In genomic region chr13:98290719-98291118, GRCm38 (mm10) we compare ENCODE assay signal across 33 mouse cellular contexts. TPM values are rescaled to one million over a fixed set of nuclear protein-coding genes. Genes with fewer than 3 reads are reported as not detected.
DNase-seq lines count a peak whose midpoint lies in the region; ATAC-seq and TF ChIP-seq lines count a peak whose summit lies in the region.
"Had no signal": no experiment of that assay in that cellular context is flagged by ENCODE, and none has a peak within 500 bp of the region (broad histone marks: within the 10 kb centered on the region; RNA-seq: fewer than 3 reads in every experiment).

No protein-coding gene starts in this region.

- H3K27ac ChIP-seq in hindbrain, postnatal 0 days = no peak overlapping the region
- no peak overlapping the region for H3K27ac ChIP-seq in hindbrain, embryonic 11.5 days (ENCODE audit: low read depth, low read length)
- no peak overlapping the region for H3K27ac ChIP-seq in lung, postnatal 0 days (ENCODE audit: low read length)
- no peak overlapping the region for H3K27ac ChIP-seq in CH12.LX (ENCODE audit: insufficient read depth, low read depth)
- H3K27ac ChIP-seq: heart, embryonic 15.5 days; hindbrain, embryonic 14.5 days; intestine, embryonic 15.5 days; kidney, embryonic 15.5 days; neural tube, embryonic 13.5 days had no signal

- no peaks in the 10 kb centered on the region for H3K4me1 ChIP-seq in hindbrain, postnatal 0 days (ENCODE audit: insufficient read depth, low read length)
- H3K4me1 ChIP-seq in hindbrain, embryonic 11.5 days (replicated peaks; ENCODE audit: control insufficient read depth, insufficient read depth, low read length) = no peaks in the 10 kb centered on the region
- no peaks in the 10 kb centered on the region for H3K4me1 ChIP-seq in lung, postnatal 0 days (ENCODE audit: insufficient read depth, low read depth, low read length)
- no peaks in the 10 kb centered on the region for H3K4me1 ChIP-seq in lung, adult 2 months (ENCODE audit: control insufficient read depth, insufficient read depth, low read length)
- peaks cover 9 to 11% of the 10 kb centered on the region in 2 experiments for H3K4me1 ChIP-seq in CH12.LX (ENCODE audit: control insufficient read depth in 1 of 2, insufficient read depth in 2 of 2)
- H3K4me1 ChIP-seq: intestine, embryonic 15.5 days; kidney, embryonic 15.5 days; megakaryocyte, embryonic 14.5 days; neural tube, embryonic 13.5 days had no signal

- no peaks in the 10 kb centered on the region for H3K27me3 ChIP-seq in hindbrain, postnatal 0 days (ENCODE audit: insufficient read depth, low read length)
- H3K27me3 ChIP-seq in hindbrain, embryonic 11.5 days (ENCODE audit: control insufficient read depth, insufficient read depth, low read length) = no peaks in the 10 kb centered on the region
- no peaks in the 10 kb centered on the region for H3K27me3 ChIP-seq in lung, postnatal 0 days (replicated peaks; ENCODE audit: insufficient read depth, low read length)
- no peaks in the 10 kb centered on the region for H3K27me3 ChIP-seq in CH12.LX (replicated peaks)
- H3K27me3 ChIP-seq: heart, embryonic 15.5 days; intestine, embryonic 15.5 days; kidney, embryonic 15.5 days; neural tube, embryonic 13.5 days had no signal

- H3K36me3 ChIP-seq in hindbrain, postnatal 0 days (ENCODE audit: insufficient read depth, low read length) = no peaks in the 10 kb centered on the region
- no peaks in the 10 kb centered on the region for H3K36me3 ChIP-seq in hindbrain, embryonic 11.5 days (ENCODE audit: control insufficient read depth, insufficient read depth, low read length)
- no peaks in the 10 kb centered on the region for H3K36me3 ChIP-seq in lung, postnatal 0 days (ENCODE audit: insufficient read depth, low read length)
- H3K36me3 ChIP-seq in CH12.LX (replicated peaks in 1 of 2; ENCODE audit: control insufficient read depth in 1 of 2, insufficient read depth in 1 of 2, low read length in 1 of 2) = no peaks in the 10 kb centered on the region
- H3K36me3 ChIP-seq: heart, embryonic 15.5 days; intestine, embryonic 15.5 days; kidney, embryonic 15.5 days; neural tube, embryonic 13.5 days had no signal

- no peak for TF ChIP-seq EP300 in lung, postnatal 0 days (IDR thresholded peaks at IDR 0.05)
- no peak for TF ChIP-seq EP300 in CH12.LX (IDR thresholded peaks at IDR 0.05; ENCODE audit: low read length)

- no peaks in the 10 kb centered on the region for H3K79me2 ChIP-seq in CH12.LX (replicated peaks; ENCODE audit: control insufficient read depth, extremely low read depth, insufficient read depth, poor library complexity, severe bottlenecking)

- WGBS in hindbrain, postnatal 0 days = 40% methylated on average over 2 of the region's 2 CpGs
- 37% methylated on average over 2 of the region's 2 CpGs for WGBS in hindbrain, embryonic 11.5 days
- 33% methylated on average over 2 of the region's 2 CpGs for WGBS in lung, postnatal 0 days
- WGBS in lung, adult 2 months = 37% methylated on average over 2 of the region's 2 CpGs

- TF ChIP-seq POLR2A in lung, adult 2 months (IDR thresholded peaks at IDR 0.05; ENCODE audit: borderline replicate concordance, extremely low read depth, low read depth, low read length) = no peak
- no peak for TF ChIP-seq POLR2A in CH12.LX (IDR thresholded peaks at IDR 0.05; ENCODE audit: low read depth, low read length)

- H3K9me3 ChIP-seq in hindbrain, postnatal 0 days (ENCODE audit: low read length) = no peaks in the 10 kb centered on the region
- H3K9me3 ChIP-seq in hindbrain, embryonic 11.5 days (ENCODE audit: control insufficient read depth, low read length) = no peaks in the 10 kb centered on the region
- no peaks in the 10 kb centered on the region for H3K9me3 ChIP-seq in lung, postnatal 0 days (ENCODE audit: low read length)
- peaks cover 8% of the 10 kb centered on the region for H3K9me3 ChIP-seq in CH12.LX (replicated peaks; ENCODE audit: low read length)
- H3K9me3 ChIP-seq: heart, embryonic 15.5 days; intestine, embryonic 15.5 days; kidney, embryonic 15.5 days; neural tube, embryonic 13.5 days had no signal

- H3K9ac ChIP-seq in hindbrain, postnatal 0 days (replicated peaks; ENCODE audit: low read length) = no peak overlapping the region
- H3K9ac ChIP-seq in hindbrain, embryonic 11.5 days (ENCODE audit: low read depth, low read length) = no peak overlapping the region
- H3K9ac ChIP-seq in lung, postnatal 0 days (replicated peaks; ENCODE audit: low read depth) = no peak overlapping the region
- H3K9ac ChIP-seq in CH12.LX (ENCODE audit: insufficient read depth, low read depth) = no peak overlapping the region
- H3K9ac ChIP-seq: heart, embryonic 15.5 days; hindbrain, embryonic 14.5 days; intestine, embryonic 15.5 days; kidney, embryonic 15.5 days; liver, postnatal 0 days; neural tube, embryonic 13.5 days had no signal

- TF ChIP-seq RAD21 in CH12.LX (IDR thresholded peaks at IDR 0.05; ENCODE audit: low read depth, low read length) = peak; percentile 25

- in situ Hi-C loops in CH12.LX (cut with MboI; ENCODE audit: low pct_ligation_motif_present, low pct_unique_long_range_greater_than_20kb, low sequenced_read_pairs) = no loop called here

- DNase-seq in hindbrain, postnatal 0 days (ENCODE audit: low spot score) = no peak
- no peak for DNase-seq in hindbrain, embryonic 11.5 days (ENCODE audit: low spot score)
- no peak for DNase-seq in lung, postnatal 0 days (ENCODE audit: low spot score)
- no peak for DNase-seq in lung, adult 2 months
- no peak for DNase-seq in CH12.LX (ENCODE audit: extremely low read depth)
- DNase-seq in induced T-regulatory cell, adult 2 months (ENCODE audit: low read depth) = peak; percentile 24
- no peak for DNase-seq in adrenal gland, postnatal 10 days
- DNase-seq in natural killer cell, adult 2 months (ENCODE audit: low spot score in 2 of 2) = no peak
- DNase-seq: adrenal gland, postnatal 36 days; cerebellum, adult 9-10 months; gastrocnemius, postnatal 25 days; heart, adult 18-20 months; heart, postnatal 36 days; liver, postnatal 0 days; lung, postnatal 36 days; midbrain, embryonic 14.5 days; thymus, adult 2 months had no signal

- no peak for ATAC-seq in hindbrain, postnatal 0 days
- no peak for ATAC-seq in hindbrain, embryonic 11.5 days (ENCODE audit: low FRiP score)
- no peak for ATAC-seq in lung, postnatal 0 days
- ATAC-seq: forebrain, embryonic 14.5 days; intestine, embryonic 15.5 days; liver, postnatal 0 days had no signal

- dilution Hi-C loops in CH12.LX (cut with MboI; ENCODE audit: extremely low pct_ligation_motif_present, extremely low pct_unique_long_range_greater_than_20kb, low sequenced_read_pairs) = no loop called here

- peak; percentile 9; the same call in 1 of the 2 replicates for TF ChIP-seq CTCF in hindbrain, postnatal 0 days (IDR thresholded peaks at IDR 0.05; ENCODE audit: low read depth)
- TF ChIP-seq CTCF in lung, postnatal 0 days (IDR thresholded peaks at IDR 0.05) = 0 out of 2 replicates have a peak, but pooled peaks have one; percentile 9
- no peak for TF ChIP-seq CTCF in lung, adult 2 months (IDR thresholded peaks at IDR 0.05; ENCODE audit: insufficient read depth, low read length)
- TF ChIP-seq CTCF in CH12.LX (conservative IDR thresholded peaks at IDR 0.05 in 1 of 2, IDR thresholded peaks at IDR 0.05 in 1 of 2; ENCODE audit: low read depth in 2 of 2, low read length in 2 of 2) = peak in 1 of 2 experiments; percentile 68; a peak in 2 of 4 replicates

- no peak overlapping the region for H3K4me3 ChIP-seq in hindbrain, postnatal 0 days (ENCODE audit: low read length)
- H3K4me3 ChIP-seq in hindbrain, embryonic 11.5 days (ENCODE audit: low read depth, low read length) = no peak overlapping the region
- H3K4me3 ChIP-seq in lung, postnatal 0 days (ENCODE audit: low read depth, low read length) = no peak overlapping the region
- H3K4me3 ChIP-seq in lung, adult 2 months (replicated peaks; ENCODE audit: extremely low read depth, low read depth, low read length) = no peak overlapping the region
- H3K4me3 ChIP-seq in CH12.LX (replicated peaks in 1 of 3; ENCODE audit: low read depth in 2 of 3, low read length in 2 of 3, poor library complexity in 1 of 3) = no peak overlapping the region
- H3K4me3 ChIP-seq: heart, embryonic 15.5 days; intestine, embryonic 15.5 days; kidney, embryonic 15.5 days; megakaryocyte, embryonic 14.5 days; neural tube, embryonic 13.5 days had no signal

- H3K4me2 ChIP-seq in hindbrain, postnatal 0 days (ENCODE audit: low read depth, low read length) = no peak overlapping the region
- no peak overlapping the region for H3K4me2 ChIP-seq in hindbrain, embryonic 11.5 days (replicated peaks; ENCODE audit: low read depth, low read length)
- H3K4me2 ChIP-seq in lung, postnatal 0 days (replicated peaks; ENCODE audit: low read depth, low read length) = no peak overlapping the region
- H3K4me2 ChIP-seq in CH12.LX (ENCODE audit: insufficient read depth, low read depth, poor library complexity, severe bottlenecking) = no peak overlapping the region
- H3K4me2 ChIP-seq: heart, embryonic 15.5 days; hindbrain, embryonic 14.5 days; intestine, embryonic 15.5 days; kidney, embryonic 15.5 days; neural tube, embryonic 13.5 days had no signal

RNA-seq across cellular contexts. Expression of gene Gm21976, which starts 11.0 kb away (rescaled TPM):
- total RNA-seq in hindbrain, postnatal 0 days (2014; rRNA removed) = not detected in 2 replicates
- polyA plus RNA-seq in hindbrain, postnatal 0 days (2015; fragmentation: Nextera tagmentation; extraction: Ambion mirVana) = not detected in 2 replicates
- polyA plus RNA-seq in hindbrain, embryonic 11.5 days (2014; fragmentation: Nextera tagmentation; extraction: Ambion mirVana) = not detected in 2 replicates
- polyA plus RNA-seq in lung, postnatal 0 days (2015; fragmentation: Nextera tagmentation; extraction: Ambion mirVana) = 0.38 TPM in 1 of 2 replicates, not detected in the other
- 0.28 TPM in 1 of 2 replicates, not detected in the other for polyA plus RNA-seq in lung, adult 2 months (2012; rRNA removed)
- not detected in 2 replicates for total RNA-seq in CH12.LX (2012; rRNA removed)
- total RNA-seq in CH12.LX (2014; rRNA removed) = not detected in 2 replicates
- polyA plus RNA-seq in CH12.LX (2012; ENCODE audit: insufficient read length, low read depth) = not detected in 2 replicates
- not detected for total RNA-seq in adrenal gland, postnatal 10 days (2021)
- total RNA-seq: adrenal gland, postnatal 36 days; gastrocnemius, postnatal 25 days; heart, adult 18-20 months; heart, postnatal 36 days; layer of hippocampus, postnatal 14 days; liver, adult 2 months; MEL had no signal
- polyA plus RNA-seq: embryonic facial prominence, embryonic 14.5 days; forebrain, embryonic 14.5 days; heart, embryonic 15.5 days; hindbrain, embryonic 14.5 days; intestine, embryonic 15.5 days; kidney, embryonic 15.5 days; large intestine, adult 2 months; limb, embryonic 11.5 days; liver, adult 2 months; liver, postnatal 0 days; midbrain, embryonic 14.5 days; neural tube, embryonic 13.5 days; spleen, adult 2 months; stomach, embryonic 16.5 days; urinary bladder, adult 2 months had no signal

RNA-seq across cellular contexts. Expression of gene Btf3, which starts 26.1 kb away (rescaled TPM):
- 181 and 252 TPM in 2 replicates for total RNA-seq in hindbrain, postnatal 0 days (2014; rRNA removed)
- 476 and 491 TPM in 2 replicates for polyA plus RNA-seq in hindbrain, postnatal 0 days (2015; fragmentation: Nextera tagmentation; extraction: Ambion mirVana)
- polyA plus RNA-seq in hindbrain, embryonic 11.5 days (2014; fragmentation: Nextera tagmentation; extraction: Ambion mirVana) = 784 and 800 TPM in 2 replicates
- polyA plus RNA-seq in lung, postnatal 0 days (2015; fragmentation: Nextera tagmentation; extraction: Ambion mirVana) = 499 and 511 TPM in 2 replicates
- 119 and 162 TPM in 2 replicates for polyA plus RNA-seq in lung, adult 2 months (2012; rRNA removed)
- 1,038 and 1,073 TPM in 2 replicates for total RNA-seq in CH12.LX (2012; rRNA removed)
- 1,568 and 1,693 TPM in 2 replicates for total RNA-seq in CH12.LX (2014; rRNA removed)
- 1,281 and 1,367 TPM in 2 replicates for polyA plus RNA-seq in CH12.LX (2012; ENCODE audit: insufficient read length, low read depth)
- 100 to 1,000 TPM; 361 to 381 TPM for total RNA-seq in adrenal gland, postnatal 10 days (2021)

RNA-seq across cellular contexts. Expression of gene Ankra2, which starts 27.8 kb away (rescaled TPM):
- 65.6 and 66.8 TPM in 2 replicates for total RNA-seq in hindbrain, postnatal 0 days (2014; rRNA removed)
- 79.7 and 80.3 TPM in 2 replicates for polyA plus RNA-seq in hindbrain, postnatal 0 days (2015; fragmentation: Nextera tagmentation; extraction: Ambion mirVana)
- 40.1 and 40.9 TPM in 2 replicates for polyA plus RNA-seq in hindbrain, embryonic 11.5 days (2014; fragmentation: Nextera tagmentation; extraction: Ambion mirVana)
- polyA plus RNA-seq in lung, postnatal 0 days (2015; fragmentation: Nextera tagmentation; extraction: Ambion mirVana) = 22.1 and 24.2 TPM in 2 replicates
- polyA plus RNA-seq in lung, adult 2 months (2012; rRNA removed) = 10.9 and 11.8 TPM in 2 replicates
- total RNA-seq in CH12.LX (2012; rRNA removed) (10.1 and 11.1 TPM in 2 replicates), CH12.LX (2014; rRNA removed) (12.9 and 15.3 TPM in 2 replicates)
- 12.4 and 14.8 TPM in 2 replicates for polyA plus RNA-seq in CH12.LX (2012; ENCODE audit: insufficient read length, low read depth)
- 10 to 100 TPM; 22.7 to 26.9 TPM for total RNA-seq in adrenal gland, postnatal 10 days (2021)

RNA-seq across cellular contexts. Expression of gene Utp15, which starts 27.9 kb away (rescaled TPM):
- total RNA-seq in hindbrain, postnatal 0 days (2014; rRNA removed) = 18.0 and 22.6 TPM in 2 replicates
- polyA plus RNA-seq in hindbrain, postnatal 0 days (2015; fragmentation: Nextera tagmentation; extraction: Ambion mirVana) = 22.6 and 23.1 TPM in 2 replicates
- polyA plus RNA-seq in hindbrain, embryonic 11.5 days (2014; fragmentation: Nextera tagmentation; extraction: Ambion mirVana) = 33.9 and 46.3 TPM in 2 replicates
- 8.4 and 8.7 TPM in 2 replicates for polyA plus RNA-seq in lung, postnatal 0 days (2015; fragmentation: Nextera tagmentation; extraction: Ambion mirVana)
- polyA plus RNA-seq in lung, adult 2 months (2012; rRNA removed) = 4.2 and 6.8 TPM in 2 replicates
- total RNA-seq in CH12.LX (2012; rRNA removed) = 36.8 and 44.3 TPM in 2 replicates
- total RNA-seq in CH12.LX (2014; rRNA removed) = 51.7 and 52.2 TPM in 2 replicates
- polyA plus RNA-seq in CH12.LX (2012; ENCODE audit: insufficient read length, low read depth) = 49.4 and 51.7 TPM in 2 replicates
- 10 to 100 TPM; 16.4 TPM for total RNA-seq in adrenal gland, postnatal 10 days (2021)
